Mouse (Mus musculus): ENCODE results near the gene Art3.

DNA sequence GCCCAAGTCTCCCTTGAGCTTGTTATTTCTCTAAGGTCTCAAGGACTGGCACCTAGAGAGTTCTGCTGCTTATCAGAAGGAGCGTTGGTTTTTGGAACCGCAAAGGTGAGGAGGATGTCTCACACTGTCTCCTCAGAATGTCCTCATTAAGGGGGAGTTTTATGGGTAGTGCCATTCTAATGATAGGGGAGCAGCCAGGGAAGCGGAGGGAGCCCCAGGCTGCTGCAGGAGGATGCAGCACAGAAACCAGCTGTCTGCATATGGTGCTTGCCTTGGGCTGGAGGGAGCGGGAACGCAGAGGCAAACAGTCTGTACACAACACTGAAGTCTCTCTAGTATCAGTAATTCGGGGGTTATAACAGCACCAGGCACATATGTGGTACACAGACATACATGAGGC lies 39.3 kb downstream of the Art3 start:
- TF ChIP-seq CTCF (IDR thresholded peaks at IDR 0.05; ENCODE audit: control insufficient read depth, insufficient read depth, low read length) (no peak), POLR2A (IDR thresholded peaks at IDR 0.05; ENCODE audit: borderline replicate concordance, control insufficient read depth, low read depth, low read length) (no peak)
